Mouse (Mus musculus) C2C12 (cell line): ENCODE results near the gene Bud13.

Experiments used
- CEBPB ChIP-seq: IDR thresholded peaks from one replicate; pipeline ENCODE4 v1.6.1; 2011; ENCODE audit warnings: low read depth, mild to moderate bottlenecking, control low read depth, moderate library complexity
- CTCF ChIP-seq: IDR thresholded peaks from one replicate; pipeline ENCODE4 v1.5.1; 2011; ENCODE audit not compliant: control insufficient read depth, insufficient read depth, insufficient read length
- FOSL1 ChIP-seq: IDR thresholded peaks from one replicate; pipeline ENCODE4 v1.8.0; 2011; ENCODE audit warnings: mild to moderate bottlenecking, low read length; ENCODE audit not compliant: poor library complexity, insufficient read depth, severe bottlenecking
- MAX ChIP-seq: IDR thresholded peaks from one replicate; pipeline ENCODE4 v1.6.1; 2011; ENCODE audit warnings: mild to moderate bottlenecking, control low read depth
- MYOD1 ChIP-seq: IDR thresholded peaks from one replicate; pipeline ENCODE4 v1.6.1; 2011; ENCODE audit warnings: low read depth; ENCODE audit not compliant: control insufficient read depth, insufficient read length
- MYOG ChIP-seq: IDR thresholded peaks from one replicate; pipeline ENCODE4 v1.6.1; 2011; ENCODE audit not compliant: control insufficient read depth, insufficient read length; ENCODE audit errors: extremely low read depth
- USF1 ChIP-seq: IDR thresholded peaks from one replicate; pipeline ENCODE4 v1.6.1; 2011; ENCODE audit warnings: low read depth, mild to moderate bottlenecking, control low read depth, moderate library complexity

DNA sequence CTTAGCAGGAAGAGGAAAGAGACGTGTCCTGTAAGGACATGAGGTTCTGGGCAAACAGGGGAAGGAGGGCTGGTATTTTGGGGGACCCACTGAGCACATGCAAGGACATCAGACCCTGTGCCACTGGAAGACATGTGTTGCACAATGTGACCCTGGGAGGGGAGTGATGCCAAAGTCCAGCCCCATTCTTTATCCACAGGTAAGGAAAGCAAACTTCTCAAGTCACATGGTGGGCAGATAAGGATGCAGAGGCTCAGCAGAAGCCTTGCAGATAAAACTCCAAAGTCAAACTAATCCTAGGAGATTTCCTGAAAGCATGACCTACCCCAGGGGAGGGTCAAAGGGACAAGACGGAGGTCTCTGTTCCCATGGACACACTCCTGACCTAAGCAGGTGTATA, 41.0 kb upstream of the Bud13 start:
- TF ChIP-seq CTCF = no peak
- no peak for TF ChIP-seq MYOD1
- TF ChIP-seq USF1 = no peak
- no peak for TF ChIP-seq MYOG
- no peak for TF ChIP-seq MAX
- TF ChIP-seq FOSL1 = no peak
- TF ChIP-seq CEBPB = no peak
